Mouse (Mus musculus) neural tube, embryonic 14.5 days (tissue): ENCODE results near the gene Pkd1l3. TPM values are rescaled to one million over a fixed set of nuclear protein-coding genes. Genes with fewer than 3 reads are reported as not detected.

Source experiments
- ATAC-seq: fragments of 200-750 bp; cut with Nextera tagmentation; 2 replicates; pipeline ENCODE4 v1.8.0; 2017; ENCODE audit warnings: low read depth, mild to moderate bottlenecking, moderate TSS enrichment, moderate library complexity
- H3K27ac ChIP-seq: fragments of 300-500 bp; sonication (generic); 2 replicates; pipeline ENCODE4 v1.5.1; 2014; ENCODE audit warnings: low read depth, mild to moderate bottlenecking, control low read depth, low read length, moderate library complexity, mixed read lengths
- H3K27me3 ChIP-seq: fragments of 300-500 bp; sonication (generic); 2 replicates; pipeline ENCODE4 v1.6.1; 2014; ENCODE audit warnings: low read length; ENCODE audit not compliant: control insufficient read depth, insufficient read depth
- H3K36me3 ChIP-seq: fragments of 300-500 bp; sonication (generic); 2 replicates; pipeline ENCODE4 v1.6.1; 2014; ENCODE audit warnings: low read length, mixed read lengths; ENCODE audit not compliant: control insufficient read depth, insufficient read depth
- H3K4me1 ChIP-seq: fragments of 300-500 bp; sonication (generic); 2 replicates; pipeline ENCODE4 v1.6.1; 2014; ENCODE audit warnings: low read length; ENCODE audit not compliant: control insufficient read depth, insufficient read depth
- H3K4me2 ChIP-seq: fragments of 300-500 bp; sonication (generic); 2 replicates; pipeline ENCODE4 v1.6.1; 2014; ENCODE audit warnings: mild to moderate bottlenecking, low read depth, low read length, control low read depth
- H3K4me3 ChIP-seq: fragments of 300-500 bp; sonication (generic); 2 replicates; pipeline ENCODE4 v1.5.1; 2014; ENCODE audit warnings: low read depth, low read length, control low read depth, mixed read lengths
- H3K9ac ChIP-seq: fragments of 300-500 bp; sonication (generic); replicated peaks from 2 replicates; pipeline ENCODE4 v1.6.1; 2014; ENCODE audit warnings: low read depth, mild to moderate bottlenecking, control low read depth, low read length, mixed read lengths
- H3K9me3 ChIP-seq: fragments of 300-500 bp; sonication (generic); 2 replicates; pipeline ENCODE4 v1.6.1; 2016; ENCODE audit warnings: low read length; ENCODE audit not compliant: control insufficient read depth
- WGBS: fragments of 180-500 bp; shearing (Covaris S2); extraction: QIAGEN DNeasy Blood & Tissue Kit; methylation state at CpG from one replicate; pipeline ENCODE4 v1.1.7; 2014; 5-methylcytosine and 5-hydroxymethylcytosine counted together
- polyA plus RNA-seq: library from polyadenylated mRNA; unstranded; fragments of >200 nt; fragmentation: Nextera tagmentation; extraction: Ambion mirVana; gene quantifications from 2 replicates; pipeline ENCODE4 v1.2.1, GENCODE M21; 2014

Gene Pkd1l3
- polyA plus RNA-seq: 0.09 TPM in 1 of 2 replicates, not detected in the other

GRCm38 (mm10) chr8:109614243-109615210 is at the start of gene Pkd1l3:
Pkd1l3 (plus strand) TSS chr8:109614517.
- H3K4me2 ChIP-seq: no peak within 1 kb of the TSS; the same call in 1 of the 2 replicates
- H3K9ac ChIP-seq: no peak within 1 kb of the TSS

GRCm38 (mm10) chr8:109564766-109565165 is 49.6 kb upstream of the Pkd1l3 start:
- H3K4me3 ChIP-seq: peak overlapping the region; percentile 89
- peak overlapping the region; percentile 88; the same call in 1 of the 2 replicates for H3K27ac ChIP-seq
- WGBS: 5% methylated on average over 10 of the region's 10 CpGs

More at GRCm38 (mm10) chr8:109614243-109615210, at the start of gene Pkd1l3:
- Histone ChIP-seq H3K36me3 (no peaks in the 10 kb centered on the region), H3K27ac (no peak within 1 kb of the TSS), H3K9me3 (no peaks in the 10 kb centered on the region), H3K27me3 (no peaks in the 10 kb centered on the region), H3K4me1 (no peaks in the 10 kb centered on the region; the same call in 1 of the 2 replicates), H3K4me3 (no peak within 1 kb of the TSS)
- no peak for ATAC-seq
- 57% methylated on average over 27 of the region's 27 CpGs for WGBS

GRCm38 (mm10) chr8:109565498-109566333 is 48.6 kb upstream of the Pkd1l3 start, which contains the start of the genes Dhx38 and Txnl4b:
Dhx38 (minus strand) TSS chr8:109565861.
Txnl4b (plus strand) TSS chr8:109565892.
- H3K27me3 ChIP-seq: no peaks in the 10 kb centered on the region
- no peaks in the 10 kb centered on the region for H3K9me3 ChIP-seq
- peaks cover 13% of the 10 kb centered on the region for H3K4me1 ChIP-seq
- peak within 1 kb of the TSS; percentile 89 for H3K4me3 ChIP-seq
- H3K9ac ChIP-seq: peak within 1 kb of the TSS; percentile 94
- WGBS: under 1% methylated on average over 52 of the region's 52 CpGs
- peak; percentile 100 for ATAC-seq
- peaks cover 9% of the 10 kb centered on the region for H3K36me3 ChIP-seq
- H3K4me2 ChIP-seq: peak within 1 kb of the TSS; percentile 93
- peak within 1 kb of the TSS; percentile 88 for H3K27ac ChIP-seq

More at GRCm38 (mm10) chr8:109564766-109565165, 49.6 kb upstream of the Pkd1l3 start:
- Histone ChIP-seq H3K4me2 (peak overlapping the region; percentile 93), H3K27me3 (no peaks in the 10 kb centered on the region), H3K4me1 (peaks cover 13% of the 10 kb centered on the region), H3K9me3 (no peaks in the 10 kb centered on the region), H3K36me3 (peaks cover 18% of the 10 kb centered on the region), H3K9ac (peak overlapping the region; percentile 94)
- ATAC-seq: no peak

GRCm38 (mm10) chr8:109571139-109571538 is 43.2 kb upstream of the Pkd1l3 start:
- no peak for ATAC-seq
- Histone ChIP-seq H3K36me3 (no peaks in the 10 kb centered on the region), H3K4me3 (no peak overlapping the region), H3K27me3 (no peaks in the 10 kb centered on the region), H3K4me1 (peaks cover 7% of the 10 kb centered on the region), H3K4me2 (no peak overlapping the region), H3K9ac (no peak overlapping the region), H3K9me3 (no peaks in the 10 kb centered on the region), H3K27ac (no peak overlapping the region)
- WGBS: 87% methylated on average over 12 of the region's 12 CpGs

GRCm38 (mm10) chr8:109576311-109576710 is 38.0 kb upstream of the Pkd1l3 start:
- H3K9me3 ChIP-seq: no peaks in the 10 kb centered on the region
- H3K27ac ChIP-seq: no peak overlapping the region
- ATAC-seq: no peak
- H3K36me3 ChIP-seq: no peaks in the 10 kb centered on the region
- no peaks in the 10 kb centered on the region for H3K27me3 ChIP-seq
- no peak overlapping the region for H3K9ac ChIP-seq
- 80% methylated on average over 4 of the region's 4 CpGs for WGBS
- no peaks in the 10 kb centered on the region for H3K4me1 ChIP-seq
- H3K4me3 ChIP-seq: no peak overlapping the region
- H3K4me2 ChIP-seq: no peak overlapping the region

- no peak within 1 kb of the TSS for H3K9ac ChIP-seq
- H3K4me3 ChIP-seq: no peak within 1 kb of the TSS
- H3K27me3 ChIP-seq: no peaks in the 10 kb centered on the region
- H3K36me3 ChIP-seq: no peaks in the 10 kb centered on the region
- no peak within 1 kb of the TSS for H3K27ac ChIP-seq
- no peak within 1 kb of the TSS for H3K4me2 ChIP-seq
- H3K4me1 ChIP-seq: no peaks in the 10 kb centered on the region
- H3K9me3 ChIP-seq: no peaks in the 10 kb centered on the region
- WGBS: 77% methylated on average over 8 of the region's 8 CpGs
- ATAC-seq: no peak
These were observed 35.4 kb upstream of the Pkd1l3 start, which contains the start of gene Hp for GRCm38 (mm10) chr8:109578900-109579301. Hp (minus strand) TSS chr8:109579172.

GRCm38 (mm10) chr8:109584293-109584692 is 30.0 kb upstream of the Pkd1l3 start:
- H3K27ac ChIP-seq: no peak overlapping the region
- H3K4me1 ChIP-seq: no peaks in the 10 kb centered on the region
- no peak overlapping the region for H3K9ac ChIP-seq
- no peak overlapping the region for H3K4me2 ChIP-seq
- H3K36me3 ChIP-seq: no peaks in the 10 kb centered on the region
- ATAC-seq: no peak
- WGBS: 84% methylated on average over 4 of the region's 4 CpGs
- no peak overlapping the region for H3K4me3 ChIP-seq
- no peaks in the 10 kb centered on the region for H3K9me3 ChIP-seq
- H3K27me3 ChIP-seq: no peaks in the 10 kb centered on the region

GRCm38 (mm10) chr8:109584830-109585229 is 29.5 kb upstream of the Pkd1l3 start:
- H3K27ac ChIP-seq: no peak overlapping the region
- no peaks in the 10 kb centered on the region for H3K27me3 ChIP-seq
- no peak overlapping the region for H3K9ac ChIP-seq
- 92% methylated on average over 3 of the region's 3 CpGs for WGBS
- no peak overlapping the region for H3K4me2 ChIP-seq
- no peaks in the 10 kb centered on the region for H3K36me3 ChIP-seq
- H3K4me1 ChIP-seq: no peaks in the 10 kb centered on the region
- no peaks in the 10 kb centered on the region for H3K9me3 ChIP-seq
- ATAC-seq: no peak
- H3K4me3 ChIP-seq: no peak overlapping the region
